Mouse (Mus musculus): ENCODE measurements around the gene Sec62. TPM values are rescaled to one million over a fixed set of nuclear protein-coding genes. Genes with fewer than 3 reads are reported as not detected.
"Not testable (repeated sequence)": the region's sequence is repeated elsewhere in the genome, so short reads cannot be mapped to it uniquely, and the experiment has no call there.

Gene Sec62
- polyA plus RNA-seq, 1 experiment from 2014 or later, result 85.6 TPM

DNA sequence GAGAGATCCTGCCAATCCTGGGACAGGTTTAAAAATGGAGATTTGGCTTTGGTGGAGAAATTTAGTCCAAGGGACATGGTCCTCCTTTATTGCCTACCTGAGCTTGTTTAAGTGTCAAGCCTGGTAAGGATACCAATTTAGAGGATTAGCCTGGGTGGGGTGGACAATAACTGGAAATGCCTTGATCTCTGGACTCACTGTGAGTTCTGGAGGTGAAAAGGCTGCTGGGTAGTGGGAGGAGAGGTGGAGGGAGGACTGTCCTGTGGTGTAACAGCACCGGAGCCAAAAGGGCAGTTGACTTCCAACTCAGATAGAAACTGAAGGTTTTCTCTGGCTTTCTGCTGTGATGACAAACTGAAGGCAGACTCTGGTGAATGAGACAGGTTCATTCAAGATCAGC is 54.7 kb downstream of the Sec62 start:
- Histone ChIP-seq H3K9me3 (no peaks in the 10 kb centered on the region), H3K27ac (no peak overlapping the region), H3K9ac (no peak overlapping the region), H3K4me2 (no peak overlapping the region), H3K27me3 (replicated peaks) (no peaks in the 10 kb centered on the region), H3K4me1 (no peaks in the 10 kb centered on the region), H3K36me3 (replicated peaks) (no peaks in the 10 kb centered on the region), H3K4me3 (no peak overlapping the region)
- ATAC-seq (replicated peaks), result no peak
- WGBS, result 74% methylated on average over 1 of the region's 1 CpGs

DNA sequence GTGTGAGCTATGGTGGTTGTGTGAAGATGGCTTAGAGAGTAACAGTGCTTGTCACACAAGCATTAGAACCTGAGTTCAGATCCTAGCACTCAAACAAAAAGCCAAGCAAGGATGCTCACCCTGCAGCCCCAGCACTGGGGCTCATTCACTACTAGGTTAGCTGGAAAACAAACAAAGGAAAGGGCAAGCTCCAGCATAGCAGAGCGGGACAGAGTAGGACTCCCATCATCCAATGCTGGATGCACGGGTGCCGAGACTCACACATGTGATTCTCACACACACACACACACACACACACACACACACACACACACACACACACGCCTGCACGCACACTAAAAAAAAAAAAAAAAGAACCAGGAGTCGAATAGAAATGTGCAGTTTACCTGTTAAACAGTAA is 58.7 kb downstream of the Sec62 start:
- H3K36me3 ChIP-seq (replicated peaks), result no peaks in the 10 kb centered on the region
- ATAC-seq (replicated peaks), result no peak
- peaks cover 15% of the 10 kb centered on the region for H3K27me3 ChIP-seq (replicated peaks)
- H3K27ac ChIP-seq, result no peak overlapping the region
- no peaks in the 10 kb centered on the region for H3K9me3 ChIP-seq
- WGBS, result 81% methylated on average over 6 of the region's 6 CpGs
- no peak overlapping the region for H3K9ac ChIP-seq
- H3K4me3 ChIP-seq, result no peak overlapping the region
- H3K4me1 ChIP-seq, result peaks cover 6% of the 10 kb centered on the region; the same call in 1 of the 2 replicates
- no peak overlapping the region for H3K4me2 ChIP-seq

DNA sequence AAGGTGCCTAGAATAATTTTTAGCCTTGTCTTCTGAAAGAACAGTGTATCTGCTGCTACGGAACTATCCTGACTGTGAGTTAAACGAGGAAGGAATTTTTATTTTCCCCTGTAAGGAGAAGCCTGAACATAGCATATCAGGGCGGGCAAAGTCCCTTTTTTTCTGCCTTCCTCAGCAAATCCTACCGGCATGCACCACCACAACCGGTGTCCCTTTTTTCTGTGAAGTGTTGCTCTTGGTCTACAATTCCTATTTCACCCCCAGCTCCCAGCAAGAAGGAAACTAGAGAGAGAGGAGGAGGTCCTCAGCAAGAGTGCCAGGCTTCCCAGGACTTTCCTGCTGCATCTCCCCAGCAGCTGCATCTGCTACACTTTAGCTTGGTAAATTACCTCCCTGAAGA is 60.9 kb downstream of the Sec62 start:
- H3K4me2 ChIP-seq, result no peak overlapping the region
- H3K27ac ChIP-seq, result no peak overlapping the region
- no peak for ATAC-seq (replicated peaks)
- H3K36me3 ChIP-seq (replicated peaks), result no peaks in the 10 kb centered on the region
- H3K9ac ChIP-seq, result no peak overlapping the region
- H3K27me3 ChIP-seq (replicated peaks), result peaks cover 15% of the 10 kb centered on the region
- H3K9me3 ChIP-seq, result no peaks in the 10 kb centered on the region
- peaks cover 6% of the 10 kb centered on the region; the same call in 1 of the 2 replicates for H3K4me1 ChIP-seq
- 96% methylated on average over 5 of the region's 5 CpGs for WGBS
- H3K4me3 ChIP-seq, result no peak overlapping the region

DNA sequence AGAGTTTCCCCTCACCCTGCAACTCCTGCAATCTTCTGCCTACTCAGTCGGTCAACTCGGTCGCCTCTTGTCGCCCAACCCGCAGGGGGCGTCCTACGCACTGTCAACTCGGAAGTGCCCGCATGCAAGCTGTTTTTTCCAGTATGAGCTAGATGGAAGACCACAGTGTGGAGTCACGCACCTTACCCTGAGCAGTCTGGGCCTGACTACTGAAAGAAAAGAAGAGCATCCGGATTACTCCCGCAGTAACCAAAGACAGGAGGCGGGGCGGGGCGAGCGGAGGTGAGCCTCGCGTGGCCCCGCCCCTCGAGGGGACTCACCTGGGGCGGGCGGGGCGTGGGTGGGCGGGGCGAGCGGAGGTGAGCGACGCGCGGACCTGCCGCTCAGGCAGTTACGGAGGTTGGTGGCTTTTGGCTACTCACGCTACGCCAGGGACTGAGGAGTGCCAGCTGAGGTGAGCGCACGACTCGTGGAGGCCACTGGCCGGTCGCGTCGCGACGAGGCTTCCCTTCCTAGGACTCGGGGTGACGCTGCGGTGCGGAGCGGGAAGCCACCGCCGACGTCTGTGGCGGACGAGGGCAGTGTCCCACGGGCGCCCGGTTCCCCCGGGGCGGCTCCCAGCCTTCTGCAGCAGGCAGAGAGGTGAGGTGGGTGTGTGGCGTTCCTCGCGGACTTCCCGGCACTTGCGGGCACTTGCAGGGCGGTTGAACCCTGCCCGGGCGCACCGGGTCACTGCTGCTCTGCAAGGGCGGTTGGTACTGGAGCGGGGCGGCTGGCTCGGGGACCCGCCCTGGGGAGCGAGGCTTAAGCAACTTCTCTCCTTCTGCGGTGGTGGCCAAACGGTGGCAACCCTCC is 63.2 kb downstream of the Sec62 start, which contains the start of gene Gpr160:
Gene Gpr160 (plus strand): TSS at position 347 of the 855 bp plus-strand sequence.
- ATAC-seq (replicated peaks), result peak; percentile 93
- WGBS, result under 1% methylated on average over 74 of the region's 75 CpGs
- Histone ChIP-seq H3K4me2 (peak within 1 kb of the TSS; percentile 99), H3K9ac (peak within 1 kb of the TSS; percentile 52), H3K27ac (no peak within 1 kb of the TSS), H3K4me3 (peak within 1 kb of the TSS; percentile 67), H3K4me1 (peaks cover 6% of the 10 kb centered on the region; the same call in 1 of the 2 replicates), H3K36me3 (replicated peaks) (no peaks in the 10 kb centered on the region), H3K9me3 (no peaks in the 10 kb centered on the region), H3K27me3 (replicated peaks) (peaks cover 15% of the 10 kb centered on the region)

- not testable (repeated sequence) for H3K9me3 ChIP-seq; H3K4me1 ChIP-seq; H3K9ac ChIP-seq; H3K4me3 ChIP-seq; H3K4me2 ChIP-seq; ATAC-seq (replicated peaks); H3K27ac ChIP-seq; H3K36me3 ChIP-seq (replicated peaks)
- 95% methylated on average over 8 of the region's 8 CpGs for WGBS
- peaks cover 15% of the 10 kb centered on the region for H3K27me3 ChIP-seq (replicated peaks)
Observed at GRCm38 (mm10) chr3:30859599-30859998, 66.9 kb downstream of the Sec62 start.

- Histone ChIP-seq H3K27ac (no peak overlapping the region), H3K4me3 (no peak overlapping the region), H3K36me3 (replicated peaks) (no peaks in the 10 kb centered on the region), H3K9me3 (no peaks in the 10 kb centered on the region), H3K4me1 (peaks cover 6% of the 10 kb centered on the region; the same call in 1 of the 2 replicates), H3K27me3 (replicated peaks) (peaks cover 7% of the 10 kb centered on the region; the same call in 1 of the 2 replicates), H3K4me2 (no peak overlapping the region), H3K9ac (no peak overlapping the region)
- ATAC-seq (replicated peaks), result no peak
- 89% methylated on average over 4 of the region's 4 CpGs for WGBS
Observed at GRCm38 (mm10) chr3:30860705-30861104, 68.0 kb downstream of the Sec62 start.

DNA sequence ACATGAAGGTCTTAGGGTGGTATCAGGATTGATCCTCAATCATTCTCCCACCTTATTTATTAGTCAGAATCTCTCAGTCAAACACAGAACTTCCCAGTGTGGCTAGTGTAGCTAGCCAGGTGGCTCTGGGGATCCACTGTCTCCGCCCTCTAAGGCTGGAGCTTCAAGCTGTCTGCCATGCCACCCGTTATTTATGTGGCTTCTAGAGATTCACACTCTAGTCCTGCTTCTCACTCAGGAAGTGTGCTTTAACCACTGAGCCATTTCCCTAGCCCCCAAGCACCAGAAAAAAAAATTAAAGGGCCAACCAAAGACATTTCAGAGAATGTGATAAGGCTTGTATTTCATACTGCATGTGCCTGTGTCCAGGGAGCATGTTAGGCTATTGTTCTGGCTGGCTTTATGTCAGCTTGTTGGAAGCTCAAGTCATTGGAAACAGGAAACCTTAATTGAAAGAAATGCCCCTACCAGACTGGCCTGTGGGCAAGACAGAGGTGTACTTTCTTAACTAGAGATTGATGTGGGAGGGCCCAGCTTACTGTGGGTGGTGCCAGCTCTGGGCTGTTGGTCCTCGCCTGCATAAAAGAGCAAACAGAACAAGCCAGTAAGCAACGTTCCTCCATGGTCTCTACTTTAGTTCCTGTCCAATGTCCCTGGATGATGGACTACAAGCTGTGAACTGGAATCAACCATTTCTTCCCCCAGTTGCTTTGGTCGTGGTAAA is 71.2 kb downstream of the Sec62 start:
- ATAC-seq (replicated peaks), result no peak
- WGBS, result 80% methylated on average over 5 of the region's 5 CpGs

GRCm38 (mm10) chr3:30864640-30865039 is 72.0 kb downstream of the Sec62 start:
- H3K27me3 ChIP-seq (replicated peaks), result no peaks in the 10 kb centered on the region
- ATAC-seq (replicated peaks), result no peak

More for the DNA sequence above, 71.2 kb downstream of the Sec62 start:
- Histone ChIP-seq H3K9ac (no peak overlapping the region), H3K4me1 (no peaks in the 10 kb centered on the region), H3K27me3 (replicated peaks) (no peaks in the 10 kb centered on the region), H3K4me2 (no peak overlapping the region), H3K36me3 (replicated peaks) (no peaks in the 10 kb centered on the region), H3K4me3 (no peak overlapping the region), H3K9me3 (no peaks in the 10 kb centered on the region), H3K27ac (no peak overlapping the region)

DNA sequence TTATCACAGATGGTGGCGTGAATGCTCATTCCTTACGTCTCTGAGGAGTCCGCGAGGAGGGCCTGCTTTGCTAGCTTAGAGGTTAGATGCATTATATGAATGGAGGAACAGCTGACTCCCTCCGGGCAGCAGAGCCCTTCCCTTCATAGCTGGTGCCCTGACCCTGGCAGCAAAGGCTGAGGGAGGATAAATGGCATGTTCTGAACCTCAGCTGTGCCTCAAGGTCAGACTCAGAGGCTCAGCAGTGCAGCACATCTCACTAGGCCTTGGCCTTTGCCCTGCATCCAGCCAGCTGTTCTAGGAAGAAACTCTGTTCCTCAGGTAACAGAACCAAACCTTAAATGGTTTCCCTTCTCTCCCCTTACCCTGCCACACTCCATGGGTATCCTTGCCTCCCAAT is 75.5 kb downstream of the Sec62 start:
- 78% methylated on average over 5 of the region's 5 CpGs for WGBS
- no peaks in the 10 kb centered on the region for H3K9me3 ChIP-seq
- H3K9ac ChIP-seq, result no peak overlapping the region
- H3K4me1 ChIP-seq, result no peaks in the 10 kb centered on the region
- H3K4me2 ChIP-seq, result no peak overlapping the region
- ATAC-seq (replicated peaks), result no peak
- H3K27ac ChIP-seq, result no peak overlapping the region
- H3K27me3 ChIP-seq (replicated peaks), result no peaks in the 10 kb centered on the region
- no peaks in the 10 kb centered on the region for H3K36me3 ChIP-seq (replicated peaks)
- no peak overlapping the region for H3K4me3 ChIP-seq

More at GRCm38 (mm10) chr3:30864640-30865039, 72.0 kb downstream of the Sec62 start:
- Histone ChIP-seq H3K27ac (no peak overlapping the region), H3K4me3 (no peak overlapping the region), H3K4me2 (no peak overlapping the region), H3K36me3 (replicated peaks) (no peaks in the 10 kb centered on the region), H3K9me3 (no peaks in the 10 kb centered on the region), H3K9ac (no peak overlapping the region), H3K4me1 (no peaks in the 10 kb centered on the region)
- WGBS, result 83% methylated on average over 1 of the region's 1 CpGs

DNA sequence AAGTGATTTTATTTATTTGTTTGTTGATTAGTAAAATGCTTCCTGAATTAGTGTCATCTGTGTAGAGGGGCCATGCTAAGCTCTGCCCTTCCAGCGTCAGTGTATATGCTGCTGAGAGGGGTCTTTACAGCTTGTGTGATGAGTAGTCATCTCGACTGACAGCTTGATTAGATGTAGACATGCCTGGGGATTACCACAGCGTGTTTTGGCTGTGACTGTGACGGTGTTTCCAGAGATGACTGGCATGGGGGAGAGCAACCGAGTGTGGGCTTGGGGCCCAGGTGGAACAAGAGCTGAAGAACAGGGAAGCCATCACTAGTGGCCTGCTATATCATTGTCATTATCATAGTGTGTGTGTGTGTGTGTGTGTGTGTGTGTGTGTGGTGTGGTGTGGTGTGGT is 76.0 kb downstream of the Sec62 start:
- ATAC-seq (replicated peaks), result no peak
- Histone ChIP-seq H3K4me1 (no peaks in the 10 kb centered on the region), H3K4me3 (no peak overlapping the region), H3K9me3 (no peaks in the 10 kb centered on the region), H3K36me3 (replicated peaks) (no peaks in the 10 kb centered on the region), H3K9ac (no peak overlapping the region), H3K4me2 (no peak overlapping the region), H3K27me3 (replicated peaks) (no peaks in the 10 kb centered on the region), H3K27ac (no peak overlapping the region)
- 69% methylated on average over 5 of the region's 5 CpGs for WGBS

- Histone ChIP-seq H3K27ac (no peak overlapping the region), H3K9ac (no peak overlapping the region), H3K36me3 (replicated peaks) (no peaks in the 10 kb centered on the region), H3K4me1 (no peaks in the 10 kb centered on the region), H3K27me3 (replicated peaks) (no peaks in the 10 kb centered on the region), H3K4me3 (no peak overlapping the region), H3K4me2 (no peak overlapping the region), H3K9me3 (no peaks in the 10 kb centered on the region)
- WGBS, result 89% methylated on average over 1 of the region's 1 CpGs
- no peak for ATAC-seq (replicated peaks)
Observed at GRCm38 (mm10) chr3:30869995-30870394, 77.3 kb downstream of the Sec62 start.
